Mouse (Mus musculus): ENCODE measurements around the gene Fam89a. TPM values are rescaled to one million over a fixed set of nuclear protein-coding genes. Genes with fewer than 3 reads are reported as not detected.

Gene Fam89a
- polyA plus RNA-seq, 1 experiment from 2014 or later, result 4.8 TPM

DNA sequence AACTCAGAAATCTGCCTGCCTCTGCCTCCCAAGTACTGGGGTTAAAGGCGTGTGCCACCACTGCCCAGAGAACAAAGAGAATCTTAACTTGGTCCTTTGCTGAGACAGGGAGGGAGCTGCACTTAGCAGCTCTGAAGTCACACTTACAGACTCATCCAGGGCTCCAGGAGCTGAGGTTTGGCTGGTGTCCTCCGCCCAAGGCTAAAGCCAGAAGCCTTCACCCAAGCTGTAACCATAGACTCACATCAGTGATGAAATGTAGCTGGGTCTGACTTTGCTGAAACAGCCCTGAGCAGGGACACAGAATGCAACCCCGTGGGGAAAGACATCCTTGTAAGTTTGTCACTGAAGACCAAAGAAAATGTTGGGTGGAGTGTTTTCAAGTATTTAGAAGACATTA lies 30.8 kb upstream of the Fam89a start:
- H3K36me3 ChIP-seq, result no peaks in the 10 kb centered on the region
- no peaks in the 10 kb centered on the region for H3K9me3 ChIP-seq
- no peaks in the 10 kb centered on the region for H3K27me3 ChIP-seq (replicated peaks)
- H3K9ac ChIP-seq, result no peak overlapping the region
- H3K4me1 ChIP-seq, result 0 out of 2 replicates have a peak, but pooled peaks cover 3% of the 10 kb centered on the region
- no peak overlapping the region for H3K27ac ChIP-seq
- no peak for ATAC-seq (ENCODE audit: insufficient read depth, low FRiP score, low read depth)
- no peak overlapping the region for H3K4me2 ChIP-seq
- 80% methylated on average over 3 of the region's 3 CpGs for WGBS
- H3K4me3 ChIP-seq (replicated peaks), result no peak overlapping the region

DNA sequence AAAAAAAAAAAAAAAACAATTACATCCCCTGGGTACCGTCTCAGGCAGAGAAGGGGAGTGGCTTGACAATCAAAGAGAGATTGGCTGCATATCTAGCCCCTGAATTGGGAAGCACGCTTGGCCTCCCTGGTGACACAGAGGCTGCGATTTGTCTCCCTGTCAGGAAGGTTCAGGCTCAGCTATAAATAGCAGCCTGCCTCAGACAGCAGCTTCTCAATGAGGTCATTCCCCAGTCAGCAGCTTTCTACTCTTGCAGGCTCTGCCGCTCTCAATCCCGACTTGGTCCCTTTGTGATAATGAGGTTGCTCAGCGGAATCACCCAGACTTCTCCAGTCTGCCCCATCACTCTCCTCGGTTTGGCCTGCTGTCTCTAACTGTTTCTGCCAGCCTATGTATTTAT lies 28.6 kb upstream of the Fam89a start:
- Histone ChIP-seq H3K9ac (no peak overlapping the region), H3K4me1 (0 out of 2 replicates have a peak, but pooled peaks cover 3% of the 10 kb centered on the region), H3K9me3 (no peaks in the 10 kb centered on the region), H3K27ac (no peak overlapping the region), H3K4me2 (no peak overlapping the region), H3K36me3 (no peaks in the 10 kb centered on the region), H3K4me3 (replicated peaks) (no peak overlapping the region), H3K27me3 (replicated peaks) (no peaks in the 10 kb centered on the region)
- WGBS, result 5% methylated on average over 7 of the region's 7 CpGs
- peak; percentile 40 for ATAC-seq (ENCODE audit: insufficient read depth, low FRiP score, low read depth)

DNA sequence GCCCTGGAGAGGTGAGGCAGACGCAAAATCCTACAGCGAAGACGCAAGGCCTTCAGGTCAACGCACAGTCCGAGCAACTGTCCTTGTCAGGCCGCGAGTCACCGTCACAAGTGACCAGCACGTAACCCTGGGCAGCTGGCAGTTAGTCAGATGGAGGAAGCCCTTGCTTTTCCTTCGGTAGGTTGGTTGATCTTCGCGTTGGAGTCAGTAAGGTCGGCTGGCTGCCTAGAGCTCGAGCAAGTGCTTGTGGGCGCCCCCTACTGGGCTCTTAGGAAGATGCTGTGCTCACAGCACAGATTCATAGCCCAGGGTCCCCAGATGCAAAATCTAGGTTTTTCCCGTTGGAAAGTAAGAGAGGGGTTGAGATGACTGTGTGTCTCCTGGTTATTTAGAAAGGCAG lies 24.1 kb upstream of the Fam89a start:
- 0 out of 2 replicates have a peak overlapping the region, but pooled peaks have one; percentile 15 for H3K4me3 ChIP-seq (replicated peaks)
- no peaks in the 10 kb centered on the region for H3K9me3 ChIP-seq
- H3K27ac ChIP-seq, result no peak overlapping the region
- no peak overlapping the region for H3K9ac ChIP-seq
- 0 out of 2 replicates have a peak, but pooled peaks cover 3% of the 10 kb centered on the region for H3K4me1 ChIP-seq
- 15% methylated on average over 16 of the region's 16 CpGs for WGBS
- no peaks in the 10 kb centered on the region for H3K36me3 ChIP-seq
- H3K4me2 ChIP-seq, result peak overlapping the region; percentile 46
- no peaks in the 10 kb centered on the region for H3K27me3 ChIP-seq (replicated peaks)
- ATAC-seq (ENCODE audit: insufficient read depth, low FRiP score, low read depth), result no peak

DNA sequence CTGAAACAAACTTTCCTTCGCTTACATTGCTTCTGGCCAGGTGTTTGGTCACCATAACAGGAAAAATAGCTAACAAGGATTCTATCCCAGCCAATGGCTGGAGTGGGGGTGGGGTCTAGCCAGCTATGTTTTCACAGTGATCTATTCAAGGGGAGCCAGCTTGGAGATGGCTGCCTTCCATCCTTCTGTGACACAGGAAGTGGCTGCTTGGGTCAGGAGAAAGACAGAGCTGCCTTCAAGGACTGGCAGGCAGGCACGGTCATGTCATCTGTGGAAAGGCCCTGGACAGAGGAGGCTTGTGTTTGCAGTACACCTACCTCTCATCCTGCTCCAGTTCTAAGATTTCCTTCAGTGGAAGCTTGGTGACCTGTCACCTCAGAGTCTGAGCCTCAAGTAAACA lies 20.8 kb upstream of the Fam89a start:
- Histone ChIP-seq H3K4me1 (no peaks in the 10 kb centered on the region), H3K36me3 (no peaks in the 10 kb centered on the region), H3K4me3 (replicated peaks) (no peak overlapping the region), H3K4me2 (no peak overlapping the region), H3K27ac (no peak overlapping the region), H3K9me3 (no peaks in the 10 kb centered on the region), H3K9ac (no peak overlapping the region), H3K27me3 (replicated peaks) (no peaks in the 10 kb centered on the region)
- no peak for ATAC-seq (ENCODE audit: insufficient read depth, low FRiP score, low read depth)
- 48% methylated on average over 2 of the region's 2 CpGs for WGBS

DNA sequence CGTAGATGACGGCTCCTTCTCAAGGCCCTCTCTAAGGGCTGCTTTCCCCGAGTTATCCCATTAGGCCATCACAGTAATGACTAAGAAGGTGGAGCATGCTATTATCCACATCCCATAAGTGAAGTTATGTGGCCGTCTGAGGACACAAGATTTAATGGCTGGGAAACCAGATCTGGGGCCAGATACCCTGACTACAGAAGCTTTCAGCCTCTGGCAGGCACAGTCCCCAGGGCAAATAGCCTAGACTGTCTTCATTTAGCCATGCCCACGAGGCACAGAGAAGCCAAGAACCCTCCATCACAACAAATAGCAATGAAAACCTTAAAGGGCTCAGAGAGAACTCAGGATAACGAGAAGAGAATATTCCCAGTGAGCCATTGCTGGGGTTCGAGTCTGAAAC lies 11.4 kb upstream of the Fam89a start:
- no peaks in the 10 kb centered on the region for H3K4me1 ChIP-seq
- H3K4me2 ChIP-seq, result no peak overlapping the region
- no peak overlapping the region for H3K27ac ChIP-seq
- H3K36me3 ChIP-seq, result no peaks in the 10 kb centered on the region
- H3K9me3 ChIP-seq, result no peaks in the 10 kb centered on the region
- H3K9ac ChIP-seq, result no peak overlapping the region
- H3K4me3 ChIP-seq (replicated peaks), result no peak overlapping the region
- no peaks in the 10 kb centered on the region for H3K27me3 ChIP-seq (replicated peaks)
- 66% methylated on average over 7 of the region's 7 CpGs for WGBS
- no peak for ATAC-seq (ENCODE audit: insufficient read depth, low FRiP score, low read depth)

DNA sequence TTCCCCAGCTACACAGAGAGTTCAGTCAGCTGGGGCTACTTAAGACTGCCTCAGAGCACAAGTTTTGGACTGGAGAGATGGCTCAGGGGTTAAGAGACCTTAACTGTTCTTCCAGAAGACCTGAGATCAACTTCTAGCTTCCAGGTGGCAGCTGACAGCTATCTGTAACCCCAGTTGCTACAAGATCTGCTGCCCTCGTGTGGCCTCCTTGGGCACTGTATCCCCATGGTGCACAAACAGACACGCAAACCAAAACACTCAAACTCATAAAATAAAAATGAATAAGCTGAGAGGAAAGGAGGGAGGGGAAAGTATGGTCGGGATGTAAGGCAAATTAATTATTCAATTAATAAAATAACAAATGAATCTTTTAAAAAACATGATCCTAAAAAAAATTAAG lies 6.9 kb upstream of the Fam89a start:
- ATAC-seq (ENCODE audit: insufficient read depth, low FRiP score, low read depth), result no peak
- WGBS, result 48% methylated on average over 3 of the region's 3 CpGs
- no peaks in the 10 kb centered on the region for H3K9me3 ChIP-seq
- H3K36me3 ChIP-seq, result no peaks in the 10 kb centered on the region
- H3K4me3 ChIP-seq (replicated peaks), result no peak overlapping the region
- H3K9ac ChIP-seq, result no peak overlapping the region
- no peak overlapping the region for H3K4me2 ChIP-seq
- H3K27ac ChIP-seq, result no peak overlapping the region
- H3K27me3 ChIP-seq (replicated peaks), result no peaks in the 10 kb centered on the region
- H3K4me1 ChIP-seq, result peaks cover 14% of the 10 kb centered on the region

DNA sequence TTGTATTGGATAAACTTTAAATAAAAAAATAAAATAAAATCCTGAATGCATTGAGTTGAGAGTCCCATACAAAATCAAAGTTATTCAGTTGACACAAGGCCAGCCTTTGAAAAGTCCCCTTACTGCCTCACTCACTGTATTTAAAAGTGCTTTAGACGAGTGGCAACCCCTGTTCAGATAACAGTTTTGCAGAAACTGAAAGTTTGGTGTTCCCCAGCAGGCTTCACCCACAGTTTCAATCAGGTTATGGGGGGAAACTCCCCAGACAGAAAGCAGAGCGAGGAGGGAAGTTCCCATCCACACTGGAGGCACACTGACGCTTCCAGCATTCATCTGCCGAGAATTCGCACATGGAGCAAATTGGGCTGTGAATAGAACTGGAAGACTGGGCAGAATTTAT lies 5.0 kb upstream of the Fam89a start:
- ATAC-seq (ENCODE audit: insufficient read depth, low FRiP score, low read depth), result no peak
- 0 out of 2 replicates have a peak, but pooled peaks cover 5% of the 10 kb centered on the region for H3K27me3 ChIP-seq (replicated peaks)
- H3K27ac ChIP-seq, result no peak overlapping the region
- H3K4me2 ChIP-seq, result no peak overlapping the region
- WGBS, result 79% methylated on average over 5 of the region's 5 CpGs
- peaks cover 23% of the 10 kb centered on the region for H3K4me1 ChIP-seq
- no peak overlapping the region for H3K4me3 ChIP-seq (replicated peaks)
- H3K9ac ChIP-seq, result no peak overlapping the region
- H3K36me3 ChIP-seq, result no peaks in the 10 kb centered on the region
- no peaks in the 10 kb centered on the region for H3K9me3 ChIP-seq

DNA sequence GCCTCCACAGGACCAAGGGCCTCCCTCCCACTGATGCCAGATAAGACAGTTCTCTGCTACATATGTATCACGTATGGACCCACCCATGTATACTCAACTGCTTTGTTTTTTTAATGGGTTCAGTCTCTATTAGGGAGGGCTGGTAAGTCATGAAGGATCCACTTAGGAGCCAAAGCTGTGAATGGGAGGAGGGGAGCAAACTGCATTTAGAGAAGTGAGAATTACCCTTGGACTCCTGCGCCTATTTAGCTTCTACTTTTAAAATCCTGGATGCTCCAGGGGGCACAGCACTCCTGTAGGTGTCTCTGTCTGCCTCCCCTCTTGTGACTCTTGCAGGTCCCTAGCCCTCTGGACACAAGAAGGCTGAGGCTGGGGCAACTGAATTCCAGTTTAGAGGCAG lies 4.5 kb upstream of the Fam89a start:
- Histone ChIP-seq H3K27me3 (replicated peaks) (0 out of 2 replicates have a peak, but pooled peaks cover 9% of the 10 kb centered on the region), H3K9ac (no peak overlapping the region), H3K9me3 (no peaks in the 10 kb centered on the region), H3K4me3 (replicated peaks) (no peak overlapping the region), H3K27ac (no peak overlapping the region), H3K4me2 (no peak overlapping the region), H3K36me3 (no peaks in the 10 kb centered on the region), H3K4me1 (peaks cover 26% of the 10 kb centered on the region)
- WGBS, result 74% methylated on average over 2 of the region's 2 CpGs
- ATAC-seq (ENCODE audit: insufficient read depth, low FRiP score, low read depth), result no peak

DNA sequence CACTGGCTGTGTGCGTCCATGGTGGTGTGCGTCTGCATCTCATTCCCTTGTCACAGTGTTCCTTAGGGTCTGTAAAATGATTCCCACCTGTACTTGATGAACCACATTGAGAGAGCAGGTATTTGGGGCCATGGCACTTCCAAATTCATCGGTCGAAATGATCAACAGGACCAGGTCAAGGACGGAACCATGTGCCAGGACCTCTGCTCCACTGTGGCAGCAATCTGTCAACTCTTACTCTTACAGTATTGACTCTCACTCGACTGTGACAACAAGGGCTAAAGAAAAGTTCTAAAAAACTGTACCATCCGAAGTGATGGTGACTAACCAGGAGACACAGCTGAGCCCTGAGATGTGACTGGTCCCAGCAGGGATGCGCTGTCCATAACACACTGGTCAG lies 3.8 kb upstream of the Fam89a start:
- Histone ChIP-seq H3K27ac (no peak overlapping the region), H3K36me3 (no peaks in the 10 kb centered on the region), H3K9ac (no peak overlapping the region), H3K4me2 (no peak overlapping the region), H3K9me3 (no peaks in the 10 kb centered on the region), H3K4me1 (peaks cover 32% of the 10 kb centered on the region), H3K4me3 (replicated peaks) (no peak overlapping the region), H3K27me3 (replicated peaks) (peaks cover 16% of the 10 kb centered on the region; the same call in 1 of the 2 replicates)
- WGBS, result 68% methylated on average over 8 of the region's 8 CpGs
- no peak for ATAC-seq (ENCODE audit: insufficient read depth, low FRiP score, low read depth)

DNA sequence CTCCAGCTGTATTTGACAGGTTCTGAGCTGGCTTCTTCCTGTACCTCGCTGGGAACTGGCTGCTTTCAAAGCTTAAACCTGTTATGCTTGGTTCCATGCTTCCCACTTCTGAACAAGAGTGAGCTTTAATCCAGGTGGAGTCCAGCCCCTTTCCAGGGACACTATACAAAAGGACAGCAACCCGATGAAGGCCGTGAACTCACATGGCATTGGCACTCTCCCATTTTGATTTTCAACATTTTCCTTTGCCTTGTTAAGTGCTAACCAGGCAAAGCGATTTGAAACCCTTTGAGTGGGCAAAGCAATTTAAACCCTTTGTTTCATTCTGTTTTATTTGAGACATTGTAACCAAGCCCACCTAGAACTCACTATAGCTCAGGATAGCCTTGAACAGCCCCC lies 3.2 kb upstream of the Fam89a start:
- Histone ChIP-seq H3K4me3 (replicated peaks) (no peak overlapping the region), H3K27me3 (replicated peaks) (peaks cover 20% of the 10 kb centered on the region; the same call in 1 of the 2 replicates), H3K36me3 (no peaks in the 10 kb centered on the region), H3K9me3 (no peaks in the 10 kb centered on the region), H3K27ac (no peak overlapping the region), H3K4me1 (peaks cover 32% of the 10 kb centered on the region), H3K4me2 (peak overlapping the region; percentile 21; the same call in 1 of the 2 replicates), H3K9ac (no peak overlapping the region)
- ATAC-seq (ENCODE audit: insufficient read depth, low FRiP score, low read depth), result no peak
- WGBS, result 35% methylated on average over 4 of the region's 4 CpGs

DNA sequence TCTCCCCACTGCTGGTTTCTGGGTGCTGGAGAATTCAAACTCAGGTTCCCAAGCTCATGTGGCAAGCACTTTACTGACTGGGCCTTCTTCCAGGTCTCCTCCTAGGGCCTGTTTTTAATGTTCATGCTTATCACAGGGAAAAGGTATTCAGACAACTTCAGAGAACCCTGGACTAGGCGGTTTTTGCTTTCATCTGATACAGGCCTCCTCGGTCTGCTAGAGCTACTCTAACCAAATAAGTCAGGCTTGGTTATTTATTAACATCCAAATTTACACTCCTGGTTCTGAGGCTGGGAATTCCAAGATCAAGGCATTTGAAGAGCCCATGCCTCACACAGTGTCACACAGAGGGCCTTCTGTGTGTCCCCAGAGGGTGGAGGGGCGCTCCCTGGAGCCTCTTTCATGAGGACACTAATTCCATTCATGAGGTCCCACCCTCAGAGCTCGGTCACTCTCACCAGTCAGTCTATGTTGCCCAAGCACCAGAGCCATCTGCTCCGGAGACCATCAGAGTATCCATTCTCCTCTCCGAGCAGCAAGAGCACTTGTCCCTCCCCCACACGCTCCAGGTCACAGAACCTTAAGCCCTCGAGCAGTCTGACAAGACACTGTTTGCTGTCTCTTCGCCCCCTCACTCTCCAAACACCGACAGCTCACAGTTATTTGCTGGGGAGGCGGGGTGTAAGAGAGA lies 2.6 kb upstream of the Fam89a start:
- no peaks in the 10 kb centered on the region for H3K9me3 ChIP-seq
- H3K36me3 ChIP-seq, result no peaks in the 10 kb centered on the region
- H3K27ac ChIP-seq, result no peak overlapping the region
- peaks cover 32% of the 10 kb centered on the region for H3K4me1 ChIP-seq
- peaks cover 20% of the 10 kb centered on the region; the same call in 1 of the 2 replicates for H3K27me3 ChIP-seq (replicated peaks)
- ATAC-seq (ENCODE audit: insufficient read depth, low FRiP score, low read depth), result peak; percentile 29; the same call in 1 of the 2 replicates
- no peak overlapping the region for H3K9ac ChIP-seq
- no peak overlapping the region for H3K4me3 ChIP-seq (replicated peaks)
- peak overlapping the region; percentile 21; the same call in 1 of the 2 replicates for H3K4me2 ChIP-seq
- WGBS, result 15% methylated on average over 11 of the region's 11 CpGs

DNA sequence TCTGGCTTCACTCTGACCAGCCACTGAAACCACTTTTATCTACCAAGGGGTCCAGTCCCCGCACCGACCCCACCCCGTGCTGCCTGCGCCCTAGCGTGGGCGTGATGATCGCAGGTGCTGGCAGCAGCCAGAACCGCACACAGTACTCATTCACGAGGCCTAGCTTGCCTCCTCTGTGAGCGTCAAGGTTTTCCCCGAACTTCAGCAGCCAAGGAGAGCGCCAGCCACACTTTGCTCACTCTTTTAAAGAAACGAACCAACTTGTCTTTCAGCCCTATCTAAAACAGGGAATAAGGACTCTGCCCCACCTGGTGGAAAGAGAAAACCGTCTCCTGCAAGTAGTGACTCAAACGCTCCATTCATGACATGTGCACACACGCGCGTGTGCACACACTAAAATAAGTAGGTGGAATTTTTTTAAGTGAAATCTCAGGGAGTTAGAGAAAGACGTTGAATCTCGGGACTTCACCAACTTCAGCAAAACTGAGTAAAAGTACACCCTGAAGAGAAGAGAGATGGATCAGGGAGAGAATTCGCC lies 762 bp upstream of the Fam89a start:
- no peak overlapping the region for H3K4me3 ChIP-seq (replicated peaks)
- peaks cover 20% of the 10 kb centered on the region; the same call in 1 of the 2 replicates for H3K27me3 ChIP-seq (replicated peaks)
- no peaks in the 10 kb centered on the region for H3K36me3 ChIP-seq
- peak overlapping the region; percentile 97 for H3K4me2 ChIP-seq
- H3K9me3 ChIP-seq, result no peaks in the 10 kb centered on the region
- H3K27ac ChIP-seq, result no peak overlapping the region
- ATAC-seq (ENCODE audit: insufficient read depth, low FRiP score, low read depth), result no peak
- no peak overlapping the region for H3K9ac ChIP-seq
- H3K4me1 ChIP-seq, result peaks cover 32% of the 10 kb centered on the region
- 45% methylated on average over 21 of the region's 21 CpGs for WGBS

Measured in stomach, embryonic 15.5 days (tissue).